Mouse (Mus musculus) small intestine, adult 2 months (tissue): Measurements from ENCODE around the gene Zscan10.

Experiments used
- CTCF ChIP-seq: fragments of 200-500 bp; IDR thresholded peaks from 2 replicates; pipeline ENCODE4 v1.5.1; 2012; ENCODE audit warnings: low read depth, mild to moderate bottlenecking, control low read depth, inconsistent platforms, low read length, moderate library complexity, mixed read lengths; ENCODE audit not compliant: insufficient replicate concordance, insufficient read length; ENCODE audit errors: extremely low read depth
- POLR2A ChIP-seq: fragments of 200-500 bp; IDR thresholded peaks from 2 replicates; pipeline ENCODE4 v1.6.1; 2012; ENCODE audit warnings: low read depth, mild to moderate bottlenecking, control low read depth, inconsistent platforms, low read length, moderate library complexity

- no peak for TF ChIP-seq CTCF
- no peak for TF ChIP-seq POLR2A
Measured at GRCm38 (mm10) chr17:23605220-23605619, 4.6 kb downstream of the Zscan10 start.
